Mouse (Mus musculus) brown adipose tissue, adult 24 weeks (tissue): ENCODE data around the gene Col23a1. TPM values are rescaled to one million over a fixed set of nuclear protein-coding genes. Genes with fewer than 3 reads are reported as not detected.

ENCODE experiments used
- H3K27ac ChIP-seq: fragments of 200-500 bp; replicated peaks from 2 replicates; pipeline ENCODE4 v1.5.1; 2012; ENCODE audit warnings: low read depth, mild to moderate bottlenecking, low read length
- H3K4me1 ChIP-seq: fragments of 200-500 bp; 2 replicates; pipeline ENCODE4 v1.6.1; 2012; ENCODE audit warnings: low read length, mixed read lengths; ENCODE audit not compliant: control insufficient read depth, insufficient read depth, insufficient read length
- H3K4me3 ChIP-seq: fragments of 200-500 bp; 2 replicates; pipeline ENCODE4 v1.5.1; 2012; ENCODE audit warnings: low read depth, mild to moderate bottlenecking, low read length, moderate library complexity; ENCODE audit not compliant: insufficient read depth
- polyA plus RNA-seq: library from polyadenylated mRNA; stranded (reverse); fragments of >200 nt; gene quantifications from 2 replicates; pipeline ENCODE4 v1.2.4, GENCODE M21; 2012; ENCODE audit not compliant: missing spikeins, insufficient read depth, insufficient read length

Gene Col23a1
- polyA plus RNA-seq, 1 experiment = 2.3 TPM

GRCm38 (mm10) chr11:51303981-51304553 is 14.3 kb downstream of the Col23a1 start:
- Histone ChIP-seq H3K27ac (no peak overlapping the region), H3K4me3 (no peak overlapping the region), H3K4me1 (no peaks in the 10 kb centered on the region)

- H3K27ac ChIP-seq = no peak overlapping the region
- H3K4me3 ChIP-seq = no peak overlapping the region
- no peaks in the 10 kb centered on the region for H3K4me1 ChIP-seq
Measured at GRCm38 (mm10) chr11:51308306-51308705, 18.6 kb downstream of the Col23a1 start.

GRCm38 (mm10) chr11:51311846-51312245 is 22.1 kb downstream of the Col23a1 start:
- H3K4me3 ChIP-seq = no peak overlapping the region
- no peaks in the 10 kb centered on the region for H3K4me1 ChIP-seq
- H3K27ac ChIP-seq = no peak overlapping the region

GRCm38 (mm10) chr11:51315991-51316810 is 26.5 kb downstream of the Col23a1 start:
- H3K27ac ChIP-seq = no peak overlapping the region
- no peaks in the 10 kb centered on the region for H3K4me1 ChIP-seq
- H3K4me3 ChIP-seq = no peak overlapping the region

DNA sequence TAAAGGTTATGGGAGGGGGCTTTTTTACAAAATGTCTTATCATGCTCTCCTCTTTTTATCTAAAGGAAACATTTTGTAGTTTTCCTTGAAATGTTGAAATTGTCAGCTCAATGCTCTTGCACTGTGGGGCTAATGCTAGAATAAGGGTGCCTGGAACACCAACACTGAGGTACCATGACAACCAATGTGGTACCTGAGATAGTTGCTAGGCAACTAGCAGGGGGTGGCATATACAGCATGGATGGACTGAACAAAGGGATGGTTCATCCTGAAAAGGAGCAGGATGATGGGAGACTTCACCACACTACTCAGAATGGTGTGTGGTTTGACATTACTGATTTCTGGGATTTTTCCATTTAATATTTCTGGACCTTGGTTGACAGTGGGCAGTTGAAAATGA is 30.9 kb downstream of the Col23a1 start:
- Histone ChIP-seq H3K4me1 (no peaks in the 10 kb centered on the region), H3K4me3 (no peak overlapping the region), H3K27ac (no peak overlapping the region)

- Histone ChIP-seq H3K4me3 (no peak overlapping the region), H3K4me1 (no peaks in the 10 kb centered on the region), H3K27ac (no peak overlapping the region)
Measured at GRCm38 (mm10) chr11:51326908-51327307, 37.2 kb downstream of the Col23a1 start.

DNA sequence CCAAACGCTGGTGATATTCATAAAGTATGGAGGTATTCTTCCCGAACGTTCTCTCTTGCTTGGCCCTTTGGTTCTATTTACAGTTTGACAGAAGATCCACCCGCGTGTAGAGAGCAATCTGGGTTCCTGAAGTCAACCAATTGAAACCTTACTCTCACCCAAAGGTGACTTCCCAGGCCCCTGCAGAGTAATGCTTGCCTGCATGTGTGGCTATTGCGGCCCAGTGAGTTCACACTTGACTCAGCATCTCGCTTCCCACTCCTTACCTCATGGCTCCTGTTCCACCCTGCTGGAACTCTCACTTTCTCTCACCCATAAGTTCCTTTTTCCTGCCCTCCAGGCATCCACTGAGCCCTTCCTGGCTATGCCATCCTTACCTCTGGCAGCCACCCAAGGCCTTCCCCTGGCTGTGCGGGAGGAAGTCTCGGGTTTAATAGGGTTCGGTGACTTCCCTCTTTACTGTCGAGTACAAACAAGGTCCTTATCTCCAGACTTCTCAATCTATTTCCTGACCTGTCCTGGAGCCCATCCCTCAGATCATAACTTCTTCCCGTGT is 38.7 kb downstream of the Col23a1 start:
- no peak overlapping the region for H3K4me3 ChIP-seq
- no peaks in the 10 kb centered on the region for H3K4me1 ChIP-seq
- no peak overlapping the region for H3K27ac ChIP-seq

GRCm38 (mm10) chr11:51329837-51330714 is 40.4 kb downstream of the Col23a1 start:
- no peak overlapping the region for H3K27ac ChIP-seq
- no peak overlapping the region for H3K4me3 ChIP-seq
- no peaks in the 10 kb centered on the region for H3K4me1 ChIP-seq

- H3K27ac ChIP-seq = no peak overlapping the region
- H3K4me1 ChIP-seq = no peaks in the 10 kb centered on the region
Measured at GRCm38 (mm10) chr11:51334017-51334416, 44.3 kb downstream of the Col23a1 start.

DNA sequence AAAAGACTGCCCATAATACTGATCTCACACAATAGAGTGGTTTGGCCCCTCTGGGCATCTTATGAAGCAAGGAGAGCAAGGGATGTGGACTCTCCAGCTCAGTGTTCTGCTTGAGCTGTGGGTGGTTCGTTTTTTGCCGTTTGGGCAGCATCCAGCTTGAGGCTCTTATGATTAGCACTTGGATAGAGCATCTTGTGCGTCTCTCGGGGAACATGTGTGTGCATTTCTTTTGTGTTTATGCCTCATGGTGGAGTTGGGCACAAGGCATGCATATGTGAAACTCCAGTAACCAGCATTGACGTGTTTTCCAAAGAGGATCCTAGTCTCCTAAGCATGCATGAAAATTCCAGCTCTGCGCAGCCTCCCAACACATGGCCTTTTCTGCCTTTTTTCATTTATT is 47.9 kb downstream of the Col23a1 start:
- no peak overlapping the region for H3K27ac ChIP-seq
- H3K4me3 ChIP-seq = no peak overlapping the region
- H3K4me1 ChIP-seq = no peaks in the 10 kb centered on the region

More at GRCm38 (mm10) chr11:51334017-51334416, 44.3 kb downstream of the Col23a1 start:
- H3K4me3 ChIP-seq = no peak overlapping the region

- Histone ChIP-seq H3K4me1 (no peaks in the 10 kb centered on the region), H3K27ac (no peak overlapping the region), H3K4me3 (no peak overlapping the region)
Measured at GRCm38 (mm10) chr11:51338416-51338815, 48.7 kb downstream of the Col23a1 start.

DNA sequence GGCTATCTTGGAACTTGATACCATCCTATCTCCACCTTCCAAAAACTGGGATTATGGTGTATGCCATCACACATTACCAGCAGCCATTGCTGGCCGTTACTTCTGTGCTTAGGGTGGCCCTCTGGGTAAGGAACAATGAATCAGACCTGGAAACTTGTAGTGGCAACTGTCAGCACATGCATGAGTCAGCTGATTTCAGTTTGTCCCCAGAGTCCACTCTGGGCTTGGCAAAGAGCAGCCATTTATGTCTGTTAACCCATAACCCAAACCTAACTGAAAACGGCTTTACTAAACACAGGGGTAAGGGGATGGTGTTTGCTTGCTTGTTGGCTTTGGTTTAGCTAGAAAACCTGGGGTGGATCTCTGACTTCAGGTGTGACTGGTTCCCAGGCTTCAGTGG is 51.4 kb downstream of the Col23a1 start:
- Histone ChIP-seq H3K4me3 (no peak overlapping the region), H3K27ac (no peak overlapping the region), H3K4me1 (no peaks in the 10 kb centered on the region)

DNA sequence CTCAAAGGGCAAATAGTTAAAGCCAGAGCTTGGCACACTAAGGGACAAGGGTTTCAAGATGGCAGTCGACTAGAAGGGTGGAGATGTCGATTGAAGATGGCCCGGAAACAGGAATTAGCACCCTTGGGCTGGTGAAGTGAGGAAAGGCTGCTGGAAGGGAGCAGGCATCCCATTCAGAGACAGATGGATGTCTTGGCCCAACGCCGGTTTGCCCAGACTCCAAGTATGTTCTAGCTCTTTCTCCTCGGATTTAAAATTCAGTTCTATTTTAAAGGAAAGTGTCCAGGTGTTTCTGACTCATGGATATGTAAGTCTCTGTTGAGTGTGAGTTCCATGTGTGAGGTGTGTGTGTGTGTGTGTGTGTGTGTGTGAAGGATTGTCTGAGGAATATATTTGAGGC is 53.1 kb downstream of the Col23a1 start:
- Histone ChIP-seq H3K4me1 (no peaks in the 10 kb centered on the region), H3K4me3 (no peak overlapping the region), H3K27ac (no peak overlapping the region)

DNA sequence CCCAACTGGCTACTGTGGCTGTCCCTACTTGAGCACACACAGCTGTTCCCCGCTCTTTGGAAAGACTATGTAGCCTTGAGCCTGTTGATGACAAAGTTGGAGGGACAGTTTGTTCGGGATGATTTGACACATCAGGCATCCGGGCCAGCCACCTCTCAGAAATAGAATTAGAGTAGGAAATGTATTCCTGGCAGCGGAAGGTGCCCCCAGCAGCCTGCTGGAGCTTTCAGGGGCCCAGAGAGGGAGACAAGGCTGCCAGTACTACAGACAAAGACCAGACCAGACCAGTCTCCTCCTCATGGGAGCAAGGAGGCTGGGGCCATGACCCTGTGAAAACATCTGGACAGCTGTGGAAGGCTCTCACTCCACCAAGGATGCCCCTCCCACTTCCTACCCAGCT is 53.6 kb downstream of the Col23a1 start:
- no peak overlapping the region for H3K27ac ChIP-seq
- no peaks in the 10 kb centered on the region for H3K4me1 ChIP-seq
- no peak overlapping the region for H3K4me3 ChIP-seq

GRCm38 (mm10) chr11:51343728-51344289 is 54.1 kb downstream of the Col23a1 start:
- Histone ChIP-seq H3K4me3 (no peak overlapping the region), H3K4me1 (no peaks in the 10 kb centered on the region), H3K27ac (no peak overlapping the region)
